Mouse (Mus musculus): ENCODE results near the gene Tubb5. TPM values are rescaled to one million over a fixed set of nuclear protein-coding genes. Genes with fewer than 3 reads are reported as not detected.

The Tubb5 gene
- 56.9 and 99.3 TPM in 2 replicates for polyA plus RNA-seq (2012)

DNA sequence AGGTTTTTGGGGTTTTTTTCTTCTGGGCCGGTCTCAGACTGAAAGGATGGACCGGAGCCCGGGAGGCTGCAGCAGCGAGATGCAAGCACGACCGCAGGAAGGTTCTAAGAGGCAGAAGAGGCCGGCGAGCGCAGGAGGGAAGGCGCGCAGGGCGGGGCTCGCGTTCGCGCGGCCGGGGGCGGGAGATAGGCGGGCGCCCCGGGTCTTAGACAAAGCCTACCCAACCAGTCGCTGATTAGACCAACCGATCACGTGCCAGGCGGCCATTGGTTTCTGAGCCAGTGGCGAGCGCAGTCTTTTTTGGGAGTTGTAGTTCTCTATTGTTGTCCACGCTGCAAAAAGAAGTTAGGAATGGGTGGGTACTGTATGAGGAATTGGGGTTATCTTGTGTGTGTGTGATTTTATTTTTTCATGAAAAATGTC, at the start of gene Tubb5:
TSS of gene Tubb5 (minus strand) at position 185 of the 423 bp plus-strand sequence.
- no peaks in the 10 kb centered on the region; the same call in 1 of the 2 replicates for H3K9me3 ChIP-seq (ENCODE audit: control insufficient read depth, low read length)
- no peaks in the 10 kb centered on the region; the same call in 1 of the 2 replicates for H3K27me3 ChIP-seq (ENCODE audit: control insufficient read depth)
- H3K36me3 ChIP-seq (ENCODE audit: control insufficient read depth), result peaks cover 48% of the 10 kb centered on the region
- peaks cover 77% of the 10 kb centered on the region for H3K4me1 ChIP-seq (ENCODE audit: control insufficient read depth)
- TF ChIP-seq GATA1 (IDR thresholded peaks at IDR 0.05; ENCODE audit: low read length), result no peak
- TF ChIP-seq TAL1 (IDR thresholded peaks at IDR 0.05; ENCODE audit: low read length), result no peak
- peak within 1 kb of the TSS; percentile 78 for H3K4me3 ChIP-seq (replicated peaks)

DNA sequence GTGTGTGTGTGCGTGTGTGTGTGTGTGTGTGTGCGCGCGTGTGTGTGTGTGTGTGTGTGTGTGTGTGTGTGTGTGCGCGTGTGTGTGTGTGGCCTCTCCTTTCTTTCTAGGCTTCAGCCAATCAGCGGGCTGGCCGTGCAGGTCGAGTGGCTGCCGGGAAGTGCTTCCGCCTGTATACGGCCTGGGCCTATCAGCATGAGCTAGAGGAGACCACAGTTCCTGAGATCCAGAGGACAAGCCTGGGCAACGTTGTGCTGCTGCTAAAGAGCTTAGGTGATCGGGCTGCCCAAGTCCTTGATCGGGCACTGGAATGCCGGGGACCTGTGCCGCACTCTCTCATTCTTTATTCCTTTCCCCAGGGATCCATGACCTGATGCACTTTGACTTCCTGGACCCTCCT, 49.6 kb upstream of the Tubb5 start:
- peaks cover 4% of the 10 kb centered on the region; the same call in 1 of the 2 replicates for H3K4me1 ChIP-seq (ENCODE audit: control insufficient read depth)
- peaks cover 98% of the 10 kb centered on the region for H3K36me3 ChIP-seq (ENCODE audit: control insufficient read depth)
- H3K4me3 ChIP-seq (replicated peaks), result no peak overlapping the region
- H3K27me3 ChIP-seq (ENCODE audit: control insufficient read depth), result no peaks in the 10 kb centered on the region
- TF ChIP-seq GATA1 (IDR thresholded peaks at IDR 0.05; ENCODE audit: low read length), result no peak
- TF ChIP-seq TAL1 (IDR thresholded peaks at IDR 0.05; ENCODE audit: low read length), result no peak
- H3K9me3 ChIP-seq (ENCODE audit: control insufficient read depth, low read length), result no peaks in the 10 kb centered on the region; the same call in 1 of the 2 replicates

DNA sequence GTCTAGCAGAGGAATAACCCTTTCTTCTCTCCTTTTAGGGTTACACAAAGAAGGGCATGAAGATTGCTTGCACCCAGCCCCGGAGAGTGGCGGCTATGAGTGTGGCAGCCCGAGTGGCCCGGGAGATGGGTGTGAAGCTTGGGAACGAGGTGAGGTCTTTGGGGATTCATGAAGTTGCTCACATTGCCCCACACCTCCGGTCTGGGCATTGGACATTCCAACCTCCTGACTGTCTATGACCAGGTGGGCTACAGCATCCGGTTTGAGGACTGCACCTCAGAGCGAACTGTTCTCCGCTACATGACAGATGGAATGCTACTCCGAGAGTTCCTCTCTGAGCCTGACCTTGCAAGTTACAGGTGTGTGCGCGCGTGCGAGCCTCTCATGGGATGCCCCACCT, 45.7 kb upstream of the Tubb5 start:
- Histone ChIP-seq H3K36me3 (ENCODE audit: control insufficient read depth) (peaks cover 80% of the 10 kb centered on the region), H3K27me3 (ENCODE audit: control insufficient read depth) (no peaks in the 10 kb centered on the region), H3K4me1 (ENCODE audit: control insufficient read depth) (peaks cover 28% of the 10 kb centered on the region), H3K4me3 (replicated peaks) (no peak overlapping the region), H3K9me3 (ENCODE audit: control insufficient read depth, low read length) (peaks cover 8% of the 10 kb centered on the region)
- TF ChIP-seq TAL1 (IDR thresholded peaks at IDR 0.05; ENCODE audit: low read length), result no peak
- TF ChIP-seq GATA1 (IDR thresholded peaks at IDR 0.05; ENCODE audit: low read length), result no peak

DNA sequence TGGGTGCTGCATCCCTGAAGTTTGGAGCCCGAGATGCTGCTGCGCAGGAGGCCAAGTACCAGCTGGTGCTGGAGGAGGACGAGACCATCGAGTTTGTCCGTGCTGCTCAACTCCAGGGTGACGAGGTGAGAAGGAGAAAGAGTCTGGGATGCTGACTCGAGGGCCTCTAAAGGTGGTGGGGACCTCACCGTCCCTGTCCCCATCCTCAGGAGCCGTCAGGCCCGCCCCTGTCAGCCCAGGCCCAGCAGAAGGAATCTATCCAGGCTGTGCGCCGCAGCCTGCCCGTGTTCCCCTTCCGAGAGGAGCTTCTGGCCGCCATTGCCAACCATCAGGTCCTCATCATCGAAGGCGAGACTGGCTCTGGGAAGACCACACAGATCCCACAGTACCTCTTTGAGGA, 44.8 kb upstream of the Tubb5 start:
- Histone ChIP-seq H3K27me3 (ENCODE audit: control insufficient read depth) (no peaks in the 10 kb centered on the region), H3K36me3 (ENCODE audit: control insufficient read depth) (peaks cover 72% of the 10 kb centered on the region), H3K9me3 (ENCODE audit: control insufficient read depth, low read length) (peaks cover 8% of the 10 kb centered on the region), H3K4me1 (ENCODE audit: control insufficient read depth) (peaks cover 28% of the 10 kb centered on the region), H3K4me3 (replicated peaks) (no peak overlapping the region)
- no peak for TF ChIP-seq GATA1 (IDR thresholded peaks at IDR 0.05; ENCODE audit: low read length)
- no peak for TF ChIP-seq TAL1 (IDR thresholded peaks at IDR 0.05; ENCODE audit: low read length)

DNA sequence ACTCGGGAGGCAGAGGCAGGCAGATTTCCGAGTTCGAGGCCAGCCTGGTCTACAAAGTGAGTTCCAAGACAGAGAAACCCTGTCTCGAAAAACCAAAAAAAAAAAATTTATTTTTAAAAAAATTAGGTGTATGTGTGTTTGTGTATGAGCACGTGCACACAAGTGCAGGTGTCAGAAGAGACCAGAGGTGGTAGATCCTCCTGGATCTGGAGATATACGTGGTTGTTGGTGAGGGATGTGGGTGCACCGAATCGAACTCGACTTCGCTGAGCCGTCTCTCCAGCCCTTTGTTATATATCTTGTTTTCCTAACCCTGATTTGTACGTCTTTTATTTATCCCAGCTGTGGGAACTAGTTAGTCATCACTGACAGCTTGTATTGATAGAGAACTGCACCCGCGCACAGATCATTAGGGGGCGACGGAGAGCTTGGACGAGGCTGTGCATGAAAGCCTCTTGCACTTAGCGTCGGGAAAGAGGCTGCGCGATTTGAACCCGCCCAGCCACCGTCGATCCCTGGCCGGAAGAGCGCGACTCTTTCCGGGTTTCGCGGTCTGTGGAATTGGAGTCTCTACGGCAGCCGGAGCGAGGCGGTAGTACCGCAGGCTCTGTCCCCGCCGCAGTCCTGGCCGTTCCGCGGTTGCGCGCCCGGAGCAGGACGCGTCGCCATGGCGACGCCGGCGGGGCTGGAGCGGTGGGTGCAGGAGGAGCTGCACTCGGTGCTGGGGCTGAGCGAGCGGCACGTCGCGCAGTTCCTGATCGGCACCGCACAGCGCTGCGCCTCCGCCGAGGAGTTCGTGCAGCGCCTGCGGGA, 41.3 kb upstream of the Tubb5 start, which contains the start of gene Dhx16:
TSS of gene Dhx16 (plus strand) at position 575 of the 813 bp plus-strand sequence.
- no peak for TF ChIP-seq TAL1 (IDR thresholded peaks at IDR 0.05; ENCODE audit: low read length)
- H3K4me1 ChIP-seq (ENCODE audit: control insufficient read depth), result peaks cover 36% of the 10 kb centered on the region
- H3K36me3 ChIP-seq (ENCODE audit: control insufficient read depth), result peaks cover 37% of the 10 kb centered on the region
- peaks cover 8% of the 10 kb centered on the region for H3K9me3 ChIP-seq (ENCODE audit: control insufficient read depth, low read length)
- H3K4me3 ChIP-seq (replicated peaks), result peak within 1 kb of the TSS; percentile 99
- H3K27me3 ChIP-seq (ENCODE audit: control insufficient read depth), result no peaks in the 10 kb centered on the region

DNA sequence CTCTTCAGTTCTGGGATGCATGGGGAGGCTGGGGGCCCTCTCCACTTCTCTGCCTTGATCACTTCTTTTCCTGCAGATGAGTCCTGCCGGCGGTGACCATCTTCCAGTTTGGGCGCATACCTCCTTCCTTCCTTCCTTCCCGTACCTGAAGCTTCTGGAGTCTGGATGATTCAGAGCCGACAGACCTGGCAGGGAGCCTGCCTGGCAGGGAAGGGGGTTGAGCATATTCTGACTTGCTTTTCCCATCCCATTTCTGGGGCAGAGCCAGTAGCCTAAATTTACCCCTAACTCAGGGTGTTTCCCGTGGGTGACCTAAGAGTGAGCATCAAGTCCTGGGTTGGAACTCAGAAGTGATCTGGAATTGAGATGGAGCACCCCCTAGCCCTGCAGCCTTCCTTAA, 36.6 kb upstream of the Tubb5 start:
- Histone ChIP-seq H3K27me3 (ENCODE audit: control insufficient read depth) (peaks cover 23% of the 10 kb centered on the region), H3K9me3 (ENCODE audit: control insufficient read depth, low read length) (peaks cover 6% of the 10 kb centered on the region), H3K4me1 (ENCODE audit: control insufficient read depth) (peaks cover 25% of the 10 kb centered on the region), H3K4me3 (replicated peaks) (no peak overlapping the region), H3K36me3 (ENCODE audit: control insufficient read depth) (no peaks in the 10 kb centered on the region; the same call in 1 of the 2 replicates)
- TF ChIP-seq GATA1 (IDR thresholded peaks at IDR 0.05; ENCODE audit: low read length), result no peak
- no peak for TF ChIP-seq TAL1 (IDR thresholded peaks at IDR 0.05; ENCODE audit: low read length)

DNA sequence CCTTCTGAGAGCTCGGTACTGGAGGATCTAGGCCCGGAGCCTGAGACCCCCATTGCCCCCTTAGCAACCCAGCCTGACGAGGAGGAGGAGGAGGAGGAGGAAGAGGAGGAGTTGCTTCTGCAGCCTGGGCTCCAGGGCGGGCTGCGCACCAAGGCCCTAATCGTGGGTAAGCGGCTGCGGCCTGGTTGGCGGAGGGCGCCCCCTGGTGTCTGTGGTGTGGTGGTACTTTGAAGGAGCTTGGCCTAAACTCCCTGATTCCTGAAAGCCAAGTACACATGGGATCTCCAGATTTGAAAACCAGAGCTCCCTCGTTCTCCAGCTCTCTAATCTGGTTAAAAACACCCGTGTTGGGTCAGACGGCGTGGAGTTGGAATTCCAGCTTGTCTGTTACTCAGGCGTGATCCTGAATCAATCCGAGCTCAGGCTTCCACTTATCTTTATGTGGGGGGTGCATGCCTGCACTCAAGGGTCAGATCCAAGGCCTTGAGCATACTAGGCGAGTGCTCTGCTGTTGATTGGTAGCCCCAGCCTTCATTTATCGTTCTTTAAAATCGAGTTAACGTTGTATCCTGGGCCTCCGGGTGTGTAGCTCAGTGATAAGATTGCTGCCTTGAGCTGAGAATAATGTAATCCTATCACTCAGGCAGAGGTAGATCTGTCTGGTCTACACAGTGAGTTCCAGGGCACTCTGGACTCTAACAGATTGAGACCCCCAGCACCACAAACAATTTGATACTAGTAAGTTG, 35.8 kb upstream of the Tubb5 start:
- TF ChIP-seq GATA1 (IDR thresholded peaks at IDR 0.05; ENCODE audit: low read length) (no peak), TAL1 (IDR thresholded peaks at IDR 0.05; ENCODE audit: low read length) (no peak)
- H3K4me3 ChIP-seq (replicated peaks), result no peak overlapping the region
- H3K9me3 ChIP-seq (ENCODE audit: control insufficient read depth, low read length), result peaks cover 6% of the 10 kb centered on the region
- H3K27me3 ChIP-seq (ENCODE audit: control insufficient read depth), result peaks cover 31% of the 10 kb centered on the region
- H3K36me3 ChIP-seq (ENCODE audit: control insufficient read depth), result no peaks in the 10 kb centered on the region; the same call in 1 of the 2 replicates
- H3K4me1 ChIP-seq (ENCODE audit: control insufficient read depth), result peaks cover 28% of the 10 kb centered on the region

DNA sequence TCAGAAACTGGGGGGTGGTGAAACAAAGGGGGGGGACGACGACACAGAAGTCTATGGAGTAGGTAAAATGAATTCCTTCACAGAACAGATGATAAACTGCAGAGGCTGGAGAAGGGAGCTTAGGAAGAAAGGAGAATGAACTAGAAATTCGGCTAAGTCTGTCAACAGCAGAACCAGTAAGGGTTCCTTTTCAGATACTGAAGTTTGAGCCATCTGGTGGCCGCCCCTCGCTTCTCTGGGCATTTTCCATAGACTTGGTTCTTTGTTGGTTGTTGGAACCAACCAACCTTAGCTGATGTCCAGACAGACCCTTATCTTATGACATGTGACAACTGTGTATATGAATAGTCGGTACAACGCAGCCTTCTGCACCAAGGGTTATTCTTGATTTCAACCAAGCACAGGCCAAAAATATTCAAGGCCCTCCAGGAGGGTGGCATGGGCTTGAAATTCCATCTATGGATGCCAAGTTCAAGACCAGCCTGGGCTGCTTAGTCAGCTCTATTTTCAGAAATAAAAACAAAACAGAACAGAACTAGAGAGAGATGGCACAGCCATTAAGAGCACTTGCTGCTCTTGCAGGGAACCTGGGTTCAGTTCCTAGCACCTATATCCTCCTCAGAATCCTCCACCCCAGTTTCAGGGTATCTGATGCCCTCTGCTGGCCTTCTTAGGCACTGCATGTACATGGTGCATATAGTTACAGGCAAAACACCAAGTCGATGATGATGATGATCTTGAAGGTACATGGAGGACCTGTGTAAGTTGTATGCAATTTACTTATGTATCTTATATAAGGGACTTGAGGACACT, 33.0 kb upstream of the Tubb5 start:
- H3K9me3 ChIP-seq (ENCODE audit: control insufficient read depth, low read length), result peaks cover 16% of the 10 kb centered on the region
- TF ChIP-seq TAL1 (IDR thresholded peaks at IDR 0.05; ENCODE audit: low read length), result no peak
- TF ChIP-seq GATA1 (IDR thresholded peaks at IDR 0.05; ENCODE audit: low read length), result no peak
- H3K4me1 ChIP-seq (ENCODE audit: control insufficient read depth), result peaks cover 46% of the 10 kb centered on the region
- no peaks in the 10 kb centered on the region; the same call in 1 of the 2 replicates for H3K36me3 ChIP-seq (ENCODE audit: control insufficient read depth)
- no peak overlapping the region for H3K4me3 ChIP-seq (replicated peaks)
- peaks cover 59% of the 10 kb centered on the region for H3K27me3 ChIP-seq (ENCODE audit: control insufficient read depth)
